Mouse (Mus musculus) heart, embryonic 12.5 days (tissue): ENCODE data around the gene Pde4d. TPM values are rescaled to one million over a fixed set of nuclear protein-coding genes. Genes with fewer than 3 reads are reported as not detected.

Experiments used
- ATAC-seq: fragments of 200-750 bp; cut with Nextera tagmentation; 2 replicates; pipeline ENCODE4 v1.8.0; 2017; ENCODE audit warnings: moderate TSS enrichment, moderate library complexity; ENCODE audit not compliant: insufficient number of reproducible peaks, low FRiP score
- H3K27ac ChIP-seq: fragments of 300-500 bp; sonication (generic); 2 replicates; pipeline ENCODE4 v1.5.1; 2016; ENCODE audit warnings: mild to moderate bottlenecking, moderate library complexity; ENCODE audit not compliant: poor library complexity, severe bottlenecking
- H3K27me3 ChIP-seq: fragments of 300-500 bp; sonication (generic); replicated peaks from 2 replicates; pipeline ENCODE4 v1.6.1; 2016; ENCODE audit warnings: mild to moderate bottlenecking, moderate library complexity
- H3K36me3 ChIP-seq: fragments of 300-500 bp; sonication (generic); 2 replicates; pipeline ENCODE4 v1.6.1; 2016; ENCODE audit warnings: mild to moderate bottlenecking, moderate library complexity
- H3K4me1 ChIP-seq: fragments of 300-500 bp; sonication (generic); replicated peaks from 2 replicates; pipeline ENCODE4 v1.6.1; 2016; ENCODE audit warnings: mild to moderate bottlenecking
- H3K4me2 ChIP-seq: fragments of 300-500 bp; sonication (generic); 2 replicates; pipeline ENCODE4 v1.6.1; 2016; ENCODE audit warnings: mild to moderate bottlenecking, moderate library complexity
- H3K4me3 ChIP-seq: fragments of 300-500 bp; sonication (generic); 2 replicates; pipeline ENCODE4 v1.5.1; 2016; ENCODE audit warnings: mild to moderate bottlenecking
- H3K9ac ChIP-seq: fragments of 300-500 bp; sonication (generic); 2 replicates; pipeline ENCODE4 v1.6.1; 2016; ENCODE audit warnings: mild to moderate bottlenecking, moderate library complexity
- H3K9me3 ChIP-seq: fragments of 300-500 bp; sonication (generic); replicated peaks from 2 replicates; pipeline ENCODE4 v1.6.1; 2016; ENCODE audit warnings: mild to moderate bottlenecking, moderate library complexity
- WGBS: fragments of 180-500 bp; shearing (Covaris S2); methylation state at CpG from one replicate; pipeline ENCODE4 v1.1.7; 2016; 5-methylcytosine and 5-hydroxymethylcytosine counted together
- polyA plus RNA-seq: library from polyadenylated mRNA; unstranded; fragments of >200 nt; fragmentation: Nextera tagmentation; extraction: Ambion mirVana; gene quantifications from 2 replicates; pipeline ENCODE4 v1.2.1, GENCODE M21; 2016

Pde4d gene
- polyA plus RNA-seq, 1 experiment from 2014 or later = 34.2 TPM

- H3K27me3 ChIP-seq = no peaks in the 10 kb centered on the region
- no peak overlapping the region for H3K4me3 ChIP-seq
- no peaks in the 10 kb centered on the region for H3K36me3 ChIP-seq
- ATAC-seq = no peak
- 75% methylated on average over 6 of the region's 6 CpGs for WGBS
- H3K9me3 ChIP-seq = no peaks in the 10 kb centered on the region
- peaks cover 29% of the 10 kb centered on the region for H3K4me1 ChIP-seq
- no peak overlapping the region for H3K9ac ChIP-seq
- H3K4me2 ChIP-seq = no peak overlapping the region
- H3K27ac ChIP-seq = no peak overlapping the region
These were observed 1358.3 kb downstream of the Pde4d start for GRCm38 (mm10) chr13:109808039-109808438.

GRCm38 (mm10) chr13:109808946-109809345 lies 1359.2 kb downstream of the Pde4d start:
- Histone ChIP-seq H3K27ac (no peak overlapping the region), H3K4me2 (no peak overlapping the region), H3K36me3 (0 out of 2 replicates have a peak, but pooled peaks cover 4% of the 10 kb centered on the region), H3K27me3 (no peaks in the 10 kb centered on the region), H3K9ac (no peak overlapping the region), H3K4me3 (no peak overlapping the region), H3K9me3 (no peaks in the 10 kb centered on the region), H3K4me1 (peaks cover 29% of the 10 kb centered on the region)
- ATAC-seq = no peak
- 86% methylated on average over 7 of the region's 7 CpGs for WGBS

GRCm38 (mm10) chr13:109809646-109810045 lies 1359.9 kb downstream of the Pde4d start:
- 79% methylated on average over 4 of the region's 4 CpGs for WGBS

GRCm38 (mm10) chr13:109813924-109814323 lies 1364.2 kb downstream of the Pde4d start:
- H3K9me3 ChIP-seq = no peaks in the 10 kb centered on the region
- no peak overlapping the region for H3K27ac ChIP-seq
- no peak for ATAC-seq
- H3K4me2 ChIP-seq = no peak overlapping the region
- no peaks in the 10 kb centered on the region for H3K27me3 ChIP-seq
- H3K4me3 ChIP-seq = no peak overlapping the region
- H3K4me1 ChIP-seq = peaks cover 6% of the 10 kb centered on the region
- H3K9ac ChIP-seq = no peak overlapping the region
- 78% methylated on average over 4 of the region's 4 CpGs for WGBS
- H3K36me3 ChIP-seq = 0 out of 2 replicates have a peak, but pooled peaks cover 4% of the 10 kb centered on the region

More at GRCm38 (mm10) chr13:109809646-109810045, 1359.9 kb downstream of the Pde4d start:
- H3K9me3 ChIP-seq = no peaks in the 10 kb centered on the region
- H3K4me2 ChIP-seq = no peak overlapping the region
- H3K9ac ChIP-seq = no peak overlapping the region
- ATAC-seq = no peak
- H3K27me3 ChIP-seq = no peaks in the 10 kb centered on the region
- H3K36me3 ChIP-seq = 0 out of 2 replicates have a peak, but pooled peaks cover 4% of the 10 kb centered on the region
- H3K4me3 ChIP-seq = no peak overlapping the region
- H3K4me1 ChIP-seq = peaks cover 29% of the 10 kb centered on the region
- H3K27ac ChIP-seq = no peak overlapping the region

GRCm38 (mm10) chr13:109819071-109819470 lies 1369.3 kb downstream of the Pde4d start:
- Histone ChIP-seq H3K9me3 (no peaks in the 10 kb centered on the region), H3K36me3 (no peaks in the 10 kb centered on the region), H3K4me1 (peaks cover 32% of the 10 kb centered on the region), H3K27me3 (no peaks in the 10 kb centered on the region), H3K4me2 (no peak overlapping the region), H3K27ac (no peak overlapping the region), H3K4me3 (no peak overlapping the region), H3K9ac (no peak overlapping the region)
- no peak for ATAC-seq
- WGBS = 68% methylated on average over 3 of the region's 3 CpGs

- Histone ChIP-seq H3K27ac (no peak overlapping the region), H3K4me1 (peaks cover 42% of the 10 kb centered on the region), H3K9me3 (no peaks in the 10 kb centered on the region), H3K4me2 (no peak overlapping the region), H3K4me3 (no peak overlapping the region), H3K27me3 (no peaks in the 10 kb centered on the region), H3K9ac (no peak overlapping the region), H3K36me3 (no peaks in the 10 kb centered on the region)
- ATAC-seq = no peak
- 67% methylated on average over 3 of the region's 3 CpGs for WGBS
These were observed 1370.4 kb downstream of the Pde4d start for GRCm38 (mm10) chr13:109820141-109820540.

- H3K36me3 ChIP-seq = no peaks in the 10 kb centered on the region
- WGBS = 36% methylated on average over 3 of the region's 3 CpGs
- H3K27ac ChIP-seq = peak overlapping the region; percentile 97; the same call in 1 of the 2 replicates
These were observed 1371.1 kb downstream of the Pde4d start for GRCm38 (mm10) chr13:109820866-109821265.

GRCm38 (mm10) chr13:109821725-109822412 lies 1372.1 kb downstream of the Pde4d start:
- H3K27ac ChIP-seq = peak overlapping the region; percentile 97
- peaks cover 43% of the 10 kb centered on the region for H3K4me1 ChIP-seq
- no peaks in the 10 kb centered on the region for H3K27me3 ChIP-seq
- no peak for ATAC-seq
- H3K9me3 ChIP-seq = no peaks in the 10 kb centered on the region
- H3K36me3 ChIP-seq = no peaks in the 10 kb centered on the region
- peak overlapping the region; percentile 31 for H3K4me3 ChIP-seq
- peak overlapping the region; percentile 71 for H3K4me2 ChIP-seq
- 20% methylated on average over 8 of the region's 8 CpGs for WGBS
- H3K9ac ChIP-seq = peak overlapping the region; percentile 58

More at GRCm38 (mm10) chr13:109820866-109821265, 1371.1 kb downstream of the Pde4d start:
- no peak for ATAC-seq
- Histone ChIP-seq H3K9me3 (no peaks in the 10 kb centered on the region), H3K4me1 (peaks cover 43% of the 10 kb centered on the region), H3K9ac (no peak overlapping the region), H3K27me3 (no peaks in the 10 kb centered on the region), H3K4me3 (no peak overlapping the region), H3K4me2 (no peak overlapping the region)

- H3K4me2 ChIP-seq = peak overlapping the region; percentile 71
- WGBS = 1% methylated on average over 15 of the region's 15 CpGs
- no peaks in the 10 kb centered on the region for H3K36me3 ChIP-seq
- no peaks in the 10 kb centered on the region for H3K27me3 ChIP-seq
- H3K9ac ChIP-seq = peak overlapping the region; percentile 58
- H3K27ac ChIP-seq = peak overlapping the region; percentile 97
- peak; percentile 94 for ATAC-seq
- peaks cover 43% of the 10 kb centered on the region for H3K4me1 ChIP-seq
- H3K9me3 ChIP-seq = no peaks in the 10 kb centered on the region
- H3K4me3 ChIP-seq = peak overlapping the region; percentile 31
These were observed 1372.9 kb downstream of the Pde4d start for GRCm38 (mm10) chr13:109822413-109823298.

- no peak for ATAC-seq
- WGBS = 20% methylated on average over 11 of the region's 11 CpGs
- Histone ChIP-seq H3K27ac (peak overlapping the region; percentile 97), H3K9ac (peak overlapping the region; percentile 37; the same call in 1 of the 2 replicates), H3K4me3 (no peak overlapping the region), H3K27me3 (no peaks in the 10 kb centered on the region), H3K9me3 (no peaks in the 10 kb centered on the region), H3K4me1 (peaks cover 43% of the 10 kb centered on the region), H3K4me2 (peak overlapping the region; percentile 71), H3K36me3 (no peaks in the 10 kb centered on the region)
These were observed 1373.7 kb downstream of the Pde4d start for GRCm38 (mm10) chr13:109823307-109824031.
